Mouse (Mus musculus) hindbrain, embryonic 13.5 days (tissue): Measurements from ENCODE around the gene Ccdc66. TPM values are rescaled to one million over a fixed set of nuclear protein-coding genes. Genes with fewer than 3 reads are reported as not detected.

ENCODE experiments used
- ATAC-seq: fragments of 200-750 bp; cut with Nextera tagmentation; 2 replicates; pipeline ENCODE4 v1.8.0; 2017; ENCODE audit warnings: moderate TSS enrichment; ENCODE audit not compliant: low FRiP score
- H3K27ac ChIP-seq: fragments of 300-500 bp; sonication (generic); 2 replicates; pipeline ENCODE4 v1.5.1; 2015; ENCODE audit warnings: inconsistent platforms, mild to moderate bottlenecking, moderate library complexity
- H3K27me3 ChIP-seq: fragments of 300-500 bp; sonication (generic); 2 replicates; pipeline ENCODE4 v1.6.1; 2015; ENCODE audit warnings: mild to moderate bottlenecking, inconsistent platforms
- H3K36me3 ChIP-seq: fragments of 300-500 bp; sonication (generic); 2 replicates; pipeline ENCODE4 v1.6.1; 2015; ENCODE audit warnings: mild to moderate bottlenecking, inconsistent platforms
- H3K4me1 ChIP-seq: fragments of 300-500 bp; sonication (generic); replicated peaks from 2 replicates; pipeline ENCODE4 v1.6.1; 2015; ENCODE audit warnings: inconsistent platforms
- H3K4me2 ChIP-seq: fragments of 300-500 bp; sonication (generic); 2 replicates; pipeline ENCODE4 v1.6.1; 2015; ENCODE audit warnings: inconsistent platforms, mild to moderate bottlenecking, moderate library complexity
- H3K4me3 ChIP-seq: fragments of 300-500 bp; sonication (generic); 2 replicates; pipeline ENCODE4 v1.5.1; 2015; ENCODE audit warnings: mild to moderate bottlenecking, inconsistent platforms
- H3K9ac ChIP-seq: fragments of 300-500 bp; sonication (generic); 2 replicates; pipeline ENCODE4 v1.6.1; 2015; ENCODE audit warnings: mild to moderate bottlenecking, inconsistent platforms
- H3K9me3 ChIP-seq: fragments of 300-500 bp; sonication (generic); 2 replicates; pipeline ENCODE4 v1.6.1; 2016; ENCODE audit warnings: inconsistent platforms
- WGBS: fragments of 180-500 bp; shearing (Covaris S2); methylation state at CpG from one replicate; pipeline ENCODE4 v1.1.7; 2015; 5-methylcytosine and 5-hydroxymethylcytosine counted together
- polyA plus RNA-seq: library from polyadenylated mRNA; unstranded; fragments of >200 nt; fragmentation: Nextera tagmentation; extraction: Ambion mirVana; gene quantifications from 2 replicates; pipeline ENCODE4 v1.2.1, GENCODE M21; 2015

The Ccdc66 gene
- polyA plus RNA-seq = 10.7 and 14.1 TPM in 2 replicates

GRCm38 (mm10) chr14:27507894-27508643 is at the start of gene Ccdc66:
Ccdc66 (minus strand) TSS chr14:27508460.
- H3K9me3 ChIP-seq = no peaks in the 10 kb centered on the region

DNA sequence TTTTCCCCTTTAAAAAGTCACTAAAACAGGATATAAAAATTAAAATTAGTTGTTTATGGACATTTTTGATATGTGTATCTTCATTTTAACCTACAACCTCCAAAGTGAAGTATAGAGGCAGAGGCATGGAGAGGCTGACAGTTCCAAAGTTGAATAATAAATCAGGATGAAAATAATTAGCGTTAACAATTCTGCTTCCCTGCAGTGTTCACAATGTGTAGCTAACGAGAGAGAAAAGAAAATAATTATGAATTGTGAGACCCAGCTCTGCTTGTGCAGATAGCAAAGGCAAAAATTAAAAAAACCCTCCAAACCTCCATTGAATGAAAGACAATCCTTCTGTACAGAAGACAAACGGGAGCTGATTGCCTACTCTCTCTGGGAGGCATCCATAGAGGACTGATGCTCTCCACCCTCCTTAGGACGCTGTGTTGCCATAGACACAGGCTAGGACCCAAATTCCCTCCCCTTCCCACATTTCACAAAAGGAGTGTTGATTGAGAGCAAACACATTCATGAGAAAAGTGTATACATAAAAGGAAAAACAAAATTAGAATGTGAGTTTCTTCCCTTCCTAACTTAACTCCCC is 35.7 kb upstream of the Ccdc66 start:
- Histone ChIP-seq H3K36me3 (no peaks in the 10 kb centered on the region), H3K9me3 (peaks cover 6% of the 10 kb centered on the region; the same call in 1 of the 2 replicates), H3K27me3 (no peaks in the 10 kb centered on the region), H3K4me1 (no peaks in the 10 kb centered on the region), H3K4me2 (no peak overlapping the region), H3K9ac (no peak overlapping the region), H3K4me3 (no peak overlapping the region), H3K27ac (no peak overlapping the region)
- WGBS = 59% methylated on average over 4 of the region's 4 CpGs
- no peak for ATAC-seq

More at GRCm38 (mm10) chr14:27507894-27508643, at the start of gene Ccdc66:
- Histone ChIP-seq H3K9ac (peak within 1 kb of the TSS; percentile 84), H3K27ac (peak within 1 kb of the TSS; percentile 84), H3K4me1 (peaks cover 16% of the 10 kb centered on the region), H3K4me3 (peak within 1 kb of the TSS; percentile 85), H3K36me3 (peaks cover 15% of the 10 kb centered on the region), H3K27me3 (no peaks in the 10 kb centered on the region), H3K4me2 (peak within 1 kb of the TSS; percentile 75)
- peak; percentile 98 for ATAC-seq
- under 1% methylated on average over 51 of the region's 51 CpGs for WGBS

- Histone ChIP-seq H3K9ac (no peak overlapping the region), H3K9me3 (no peaks in the 10 kb centered on the region), H3K4me2 (no peak overlapping the region), H3K27me3 (no peaks in the 10 kb centered on the region), H3K36me3 (no peaks in the 10 kb centered on the region), H3K4me1 (no peaks in the 10 kb centered on the region), H3K4me3 (no peak overlapping the region), H3K27ac (no peak overlapping the region)
- 90% methylated on average over 3 of the region's 3 CpGs for WGBS
- no peak for ATAC-seq
These were observed 28.2 kb upstream of the Ccdc66 start for GRCm38 (mm10) chr14:27536441-27536840.

GRCm38 (mm10) chr14:27524541-27524940 is 16.3 kb upstream of the Ccdc66 start:
- Histone ChIP-seq H3K27ac (no peak overlapping the region), H3K27me3 (no peaks in the 10 kb centered on the region), H3K36me3 (no peaks in the 10 kb centered on the region), H3K4me3 (no peak overlapping the region), H3K4me1 (no peaks in the 10 kb centered on the region), H3K9ac (no peak overlapping the region), H3K9me3 (peaks cover 8% of the 10 kb centered on the region; the same call in 1 of the 2 replicates), H3K4me2 (no peak overlapping the region)
- ATAC-seq = no peak

GRCm38 (mm10) chr14:27508644-27509301 is 513 bp upstream of the Ccdc66 start:
- H3K4me2 ChIP-seq = peak overlapping the region; percentile 75
- no peaks in the 10 kb centered on the region for H3K27me3 ChIP-seq
- peak overlapping the region; percentile 84 for H3K9ac ChIP-seq
- peaks cover 11% of the 10 kb centered on the region for H3K36me3 ChIP-seq
- H3K4me1 ChIP-seq = peaks cover 16% of the 10 kb centered on the region
- 36% methylated on average over 15 of the region's 15 CpGs for WGBS
- no peaks in the 10 kb centered on the region for H3K9me3 ChIP-seq
- peak; percentile 88 for ATAC-seq
- peak overlapping the region; percentile 84 for H3K27ac ChIP-seq
- peak overlapping the region; percentile 85 for H3K4me3 ChIP-seq

- no peak overlapping the region for H3K27ac ChIP-seq
- H3K4me1 ChIP-seq = no peaks in the 10 kb centered on the region
- no peak overlapping the region for H3K4me3 ChIP-seq
- no peak overlapping the region for H3K9ac ChIP-seq
- peaks cover 61% of the 10 kb centered on the region for H3K36me3 ChIP-seq
- H3K4me2 ChIP-seq = no peak overlapping the region
- ATAC-seq = no peak
- H3K27me3 ChIP-seq = no peaks in the 10 kb centered on the region
- 73% methylated on average over 4 of the region's 4 CpGs for WGBS
- no peaks in the 10 kb centered on the region for H3K9me3 ChIP-seq
These were observed 7.2 kb downstream of the Ccdc66 start for GRCm38 (mm10) chr14:27501096-27501495.

DNA sequence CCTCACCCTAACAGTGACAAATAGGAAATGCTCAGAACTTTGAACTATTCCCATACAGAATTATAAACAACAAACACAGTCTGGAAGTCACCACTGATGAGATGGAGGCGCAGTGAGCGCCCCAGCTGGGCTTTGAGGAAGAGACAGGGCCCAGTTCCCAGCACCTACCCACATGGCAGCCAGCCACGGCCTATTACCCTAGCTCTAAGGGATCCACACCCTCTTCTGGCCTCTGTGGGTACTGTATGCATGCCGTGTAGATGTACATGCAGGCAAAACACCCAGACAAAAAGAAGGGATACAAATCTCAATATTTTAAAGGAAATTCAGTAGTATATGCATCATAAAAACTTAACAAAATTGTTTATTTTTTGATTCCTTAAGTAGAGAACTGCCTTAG is 14.7 kb downstream of the Ccdc66 start:
- WGBS = 83% methylated on average over 4 of the region's 4 CpGs
- H3K4me3 ChIP-seq = no peak overlapping the region
- ATAC-seq = no peak
- no peaks in the 10 kb centered on the region for H3K27me3 ChIP-seq
- H3K27ac ChIP-seq = no peak overlapping the region
- peaks cover 84% of the 10 kb centered on the region for H3K36me3 ChIP-seq
- no peak overlapping the region for H3K4me2 ChIP-seq
- H3K4me1 ChIP-seq = no peaks in the 10 kb centered on the region
- H3K9ac ChIP-seq = no peak overlapping the region
- H3K9me3 ChIP-seq = no peaks in the 10 kb centered on the region

- no peaks in the 10 kb centered on the region for H3K4me1 ChIP-seq
- H3K4me3 ChIP-seq = no peak overlapping the region
- no peaks in the 10 kb centered on the region for H3K27me3 ChIP-seq
- ATAC-seq = no peak
- H3K9me3 ChIP-seq = no peaks in the 10 kb centered on the region
- no peak overlapping the region for H3K4me2 ChIP-seq
- no peak overlapping the region for H3K27ac ChIP-seq
- 93% methylated on average over 5 of the region's 5 CpGs for WGBS
- H3K36me3 ChIP-seq = peaks cover 84% of the 10 kb centered on the region
- H3K9ac ChIP-seq = no peak overlapping the region
These were observed 16.9 kb downstream of the Ccdc66 start for GRCm38 (mm10) chr14:27491399-27491798.

DNA sequence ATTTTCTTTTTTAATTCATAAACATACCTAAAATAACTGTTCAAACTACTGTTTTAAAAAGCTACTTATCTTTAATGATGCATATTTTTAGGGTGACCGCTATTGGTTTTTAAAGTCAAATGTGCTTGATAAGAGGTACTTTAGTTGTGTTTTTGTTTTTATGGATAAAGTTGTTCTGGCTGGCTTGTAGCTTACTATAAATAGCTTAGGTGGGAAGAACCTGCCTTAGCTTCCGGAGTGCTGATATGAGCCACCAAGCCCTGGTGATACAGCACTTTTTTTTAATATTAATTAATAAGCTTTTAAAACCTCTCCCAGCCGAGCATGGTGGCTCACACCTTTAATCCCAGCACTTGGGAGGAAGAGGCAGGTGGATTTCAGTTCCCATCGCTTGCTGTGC is 61.3 kb downstream of the Ccdc66 start:
- 95% methylated on average over 4 of the region's 4 CpGs for WGBS
- peaks cover 49% of the 10 kb centered on the region for H3K36me3 ChIP-seq
- H3K27ac ChIP-seq = no peak overlapping the region
- no peak overlapping the region for H3K4me2 ChIP-seq
- no peak overlapping the region for H3K4me3 ChIP-seq
- H3K27me3 ChIP-seq = no peaks in the 10 kb centered on the region
- no peaks in the 10 kb centered on the region for H3K9me3 ChIP-seq
- H3K9ac ChIP-seq = no peak overlapping the region
- H3K4me1 ChIP-seq = no peaks in the 10 kb centered on the region
- no peak for ATAC-seq

- Histone ChIP-seq H3K27ac (no peak overlapping the region), H3K4me1 (no peaks in the 10 kb centered on the region), H3K9me3 (no peaks in the 10 kb centered on the region), H3K36me3 (peaks cover 42% of the 10 kb centered on the region), H3K4me2 (no peak overlapping the region), H3K27me3 (no peaks in the 10 kb centered on the region), H3K9ac (no peak overlapping the region), H3K4me3 (no peak overlapping the region)
- 76% methylated on average over 2 of the region's 2 CpGs for WGBS
- ATAC-seq = no peak
These were observed 63.4 kb downstream of the Ccdc66 start for GRCm38 (mm10) chr14:27444851-27445281.

- ATAC-seq = no peak
- peaks cover 29% of the 10 kb centered on the region for H3K36me3 ChIP-seq
These were observed 67.3 kb downstream of the Ccdc66 start for GRCm38 (mm10) chr14:27440921-27441320.

GRCm38 (mm10) chr14:27436826-27437225 is 71.4 kb downstream of the Ccdc66 start:
- no peaks in the 10 kb centered on the region for H3K27me3 ChIP-seq
- H3K9me3 ChIP-seq = no peaks in the 10 kb centered on the region
- no peak overlapping the region for H3K27ac ChIP-seq
- no peak for ATAC-seq
- 90% methylated on average over 3 of the region's 3 CpGs for WGBS
- peaks cover 27% of the 10 kb centered on the region for H3K36me3 ChIP-seq
- no peaks in the 10 kb centered on the region for H3K4me1 ChIP-seq
- H3K4me3 ChIP-seq = no peak overlapping the region
- H3K9ac ChIP-seq = no peak overlapping the region
- no peak overlapping the region for H3K4me2 ChIP-seq

More at GRCm38 (mm10) chr14:27440921-27441320, 67.3 kb downstream of the Ccdc66 start:
- no peak overlapping the region for H3K9ac ChIP-seq
- H3K4me2 ChIP-seq = no peak overlapping the region
- no peak overlapping the region for H3K4me3 ChIP-seq
- H3K27ac ChIP-seq = no peak overlapping the region
- no peaks in the 10 kb centered on the region for H3K4me1 ChIP-seq
- H3K9me3 ChIP-seq = no peaks in the 10 kb centered on the region
- no peaks in the 10 kb centered on the region for H3K27me3 ChIP-seq
